Mouse (Mus musculus) R1 (cell line): ENCODE data around the gene Xrcc1.
A peak's percentile ranks its signal among the peaks of the same experiment; 100 is the strongest.
"Not testable (repeated sequence)": the region's sequence is repeated elsewhere in the genome, so short reads cannot be mapped to it uniquely, and the experiment has no call there.

Experiments used
- DNase-seq: peaks from one replicate; pipeline ENCODE4 v3.0.0-alpha.2; 2018; ENCODE audit warnings: low read depth, low spot score

Gene Xrcc1

DNA sequence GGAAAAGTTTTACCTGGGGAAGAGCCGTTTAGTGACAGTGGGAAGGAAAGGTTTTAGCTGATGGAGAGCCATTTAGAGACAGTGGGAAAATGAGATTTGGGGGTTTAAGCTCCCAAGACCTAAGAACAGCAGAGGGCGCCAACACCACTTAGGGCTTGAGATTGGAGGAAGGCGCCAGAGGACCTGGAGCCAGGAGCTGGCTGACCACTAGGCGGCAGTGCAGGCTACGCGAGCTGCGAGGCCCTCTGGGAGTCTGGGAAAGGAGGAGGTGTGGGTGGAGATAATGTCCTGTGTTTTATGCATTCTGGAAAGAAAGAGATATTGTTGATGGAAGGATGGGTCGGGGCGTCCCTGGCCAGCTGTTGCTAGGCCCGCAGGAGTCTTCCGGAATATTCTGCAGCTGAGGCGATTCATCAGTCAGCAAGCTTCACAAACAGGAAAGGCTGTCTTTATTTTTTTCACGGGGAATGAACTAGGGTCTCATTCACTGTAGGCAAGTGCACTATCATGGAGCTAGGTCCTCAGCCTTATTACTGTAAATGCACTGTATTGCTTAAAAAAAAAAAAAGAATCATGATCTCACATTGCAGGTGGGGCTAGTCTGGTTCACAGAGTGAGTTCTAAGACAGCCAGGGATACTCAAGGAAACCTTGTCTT, 55.0 kb downstream of the Xrcc1 start:
- peak; percentile 95 for DNase-seq

DNA sequence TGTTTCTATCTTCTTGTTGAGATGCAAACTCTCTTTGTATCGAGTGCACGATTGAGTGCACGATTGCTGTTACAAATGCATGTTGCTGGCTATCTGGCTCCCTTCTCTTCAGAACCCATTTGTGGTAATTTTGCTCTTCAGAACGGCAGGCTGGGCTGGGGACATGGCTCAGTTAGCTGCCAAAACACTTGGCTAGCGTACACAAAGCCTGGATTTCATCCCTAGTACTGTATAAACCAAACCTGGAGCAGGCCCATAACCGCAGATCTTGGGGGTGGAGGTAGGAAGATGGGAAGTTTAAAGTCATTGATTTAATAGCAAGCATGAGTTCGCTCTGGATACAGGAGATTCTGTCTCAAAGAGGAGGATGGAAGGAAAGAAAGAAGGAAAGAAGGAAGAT, 59.5 kb downstream of the Xrcc1 start:
- no peak for DNase-seq

DNA sequence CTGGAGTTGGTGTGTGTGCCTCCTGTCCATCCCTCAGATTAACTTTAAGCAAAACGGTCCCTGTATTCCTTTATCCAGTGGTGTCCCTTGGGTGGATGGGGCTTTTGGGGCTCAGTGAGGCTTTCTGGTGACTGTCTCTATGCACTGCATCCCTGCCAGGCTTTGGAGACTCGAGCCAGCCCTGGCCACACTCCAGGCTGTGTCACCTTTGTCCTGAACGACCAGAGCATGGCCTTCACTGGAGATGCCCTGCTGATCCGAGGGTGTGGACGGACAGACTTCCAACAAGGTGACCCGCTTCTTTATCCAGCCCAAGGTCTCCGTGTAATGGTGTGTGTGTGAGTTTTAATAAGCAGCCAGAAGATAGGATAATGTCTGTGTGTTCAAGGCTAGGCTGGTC, 60.0 kb downstream of the Xrcc1 start:
- no peak for DNase-seq

DNA sequence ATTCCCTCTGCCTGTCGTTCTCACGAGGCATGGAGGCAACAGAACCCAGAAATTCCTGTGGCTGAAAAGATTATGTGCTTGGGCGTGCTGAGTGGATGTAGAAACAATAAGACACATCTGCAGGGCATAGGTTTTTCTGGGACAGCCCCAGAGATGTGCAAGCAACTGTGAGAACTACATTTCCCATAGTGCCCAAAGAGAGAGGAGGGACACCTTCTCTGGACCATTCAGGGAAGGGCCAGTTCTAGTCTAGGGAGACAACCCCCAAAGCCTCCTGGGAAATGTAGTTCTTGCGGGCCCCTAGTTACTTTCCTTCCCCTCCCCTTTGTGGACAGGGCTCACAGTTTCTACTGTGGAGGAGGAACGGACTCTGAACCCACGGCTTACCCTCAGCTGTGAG, 61.9 kb downstream of the Xrcc1 start:
- peak; percentile 88 for DNase-seq

DNA sequence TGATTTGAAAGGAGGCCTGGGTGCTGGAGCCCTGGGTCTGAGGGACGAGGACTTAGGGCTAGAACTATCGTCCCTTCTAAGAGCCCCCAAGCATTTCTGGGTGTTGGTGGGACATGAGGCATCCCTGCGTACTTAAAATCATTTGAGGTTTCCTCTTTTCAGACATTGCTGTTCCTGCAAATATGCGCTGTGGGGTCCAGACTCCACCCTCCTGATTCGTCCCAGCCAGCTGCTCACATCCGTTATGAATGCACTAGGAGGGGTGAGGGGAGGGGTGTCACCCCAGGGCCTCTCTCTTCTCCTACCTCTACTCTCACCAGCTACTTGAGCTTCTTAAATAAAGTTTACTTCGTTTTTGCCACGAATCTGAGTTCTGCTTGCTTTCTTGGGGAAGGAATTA, 62.5 kb downstream of the Xrcc1 start:
- no peak for DNase-seq

DNA sequence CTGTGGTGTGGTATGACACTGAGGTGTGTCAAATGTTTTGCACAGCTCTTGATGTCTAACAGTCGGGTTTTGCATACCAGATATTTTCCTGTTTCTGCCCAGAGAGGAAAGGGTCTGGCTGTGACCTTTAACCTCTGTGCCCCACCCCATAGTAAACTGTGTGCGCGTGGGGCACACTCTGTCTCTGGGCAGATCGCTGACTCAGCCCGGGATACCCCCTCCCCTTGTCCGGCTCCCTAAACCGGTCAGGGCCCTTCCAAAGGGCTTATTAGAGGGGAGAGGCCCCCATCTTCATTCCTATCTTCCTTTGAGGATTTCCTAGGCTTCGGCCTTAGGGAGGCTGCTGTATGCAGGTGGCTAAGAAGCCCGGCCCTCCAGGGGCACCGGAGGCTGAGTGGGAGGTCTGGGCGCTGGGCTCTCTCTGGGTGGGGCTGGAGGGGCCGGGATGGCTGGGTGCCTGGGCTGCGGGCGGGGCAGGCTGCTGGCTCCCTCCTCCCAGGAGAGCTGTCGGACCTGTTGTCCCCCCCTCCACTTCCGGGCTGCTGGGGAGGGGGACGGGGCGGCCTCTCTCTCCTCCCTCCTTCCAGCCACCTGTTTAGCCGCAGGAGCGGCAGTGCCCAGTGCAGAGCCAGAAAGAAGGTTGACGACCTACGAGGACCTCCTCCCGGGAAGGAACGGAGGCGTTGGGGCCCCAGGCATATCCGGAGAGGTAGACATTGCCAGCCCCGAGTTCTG, 64.2 kb downstream of the Xrcc1 start, which contains the start of gene Phldb3:
Gene Phldb3 (plus strand): TSS at position 620 of the 735 bp plus-strand sequence.
- no peak for DNase-seq

DNA sequence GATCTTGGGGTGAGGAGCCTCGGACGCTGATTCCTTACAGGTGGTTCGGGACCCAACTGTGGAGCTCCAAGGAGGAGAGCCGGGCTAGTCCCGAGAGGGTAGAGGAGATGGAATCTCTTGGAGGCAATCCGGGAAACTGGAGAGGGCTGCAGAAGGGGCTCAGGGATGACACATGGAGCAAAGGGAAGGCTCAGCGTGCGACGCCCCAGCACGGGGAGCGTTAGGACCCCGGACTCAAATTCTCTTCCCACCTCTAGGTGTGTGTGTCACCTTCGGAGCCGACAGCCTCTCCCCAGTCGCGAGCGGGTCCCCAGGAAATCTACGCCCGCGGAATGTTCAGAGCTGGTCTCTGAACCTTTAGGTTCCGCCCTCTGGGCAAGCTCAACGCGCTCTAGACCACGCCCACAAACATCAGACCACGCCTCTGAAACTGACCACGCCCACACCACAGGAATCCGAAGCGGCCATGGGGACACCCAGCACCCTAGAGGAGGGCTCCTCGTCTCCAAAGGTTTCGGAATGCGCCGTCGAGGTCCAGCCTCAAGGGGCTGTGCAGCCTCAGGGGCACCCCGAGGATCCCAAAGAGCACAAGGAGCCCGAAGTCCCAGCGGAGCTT, 64.9 kb downstream of the Xrcc1 start:
- DNase-seq: peak; percentile 80

DNA sequence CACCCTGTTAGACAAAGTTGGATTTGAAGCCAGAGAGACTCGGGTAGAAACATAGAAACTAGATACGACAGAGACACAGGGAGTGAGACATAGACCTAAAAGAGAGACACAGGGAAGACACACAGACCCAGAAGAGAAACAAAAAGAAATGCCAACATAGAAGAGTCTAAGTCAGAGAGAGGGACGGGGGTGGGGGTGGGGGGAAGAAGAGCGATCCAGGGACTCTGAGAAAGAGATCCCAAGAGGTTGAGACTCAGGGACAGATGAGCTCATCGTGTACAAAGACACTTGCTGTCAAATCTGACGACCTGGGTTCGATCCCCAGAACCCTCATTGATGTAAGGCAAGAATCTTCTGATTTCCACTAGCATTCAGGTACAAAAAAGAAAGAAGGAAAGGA, 65.6 kb downstream of the Xrcc1 start:
- DNase-seq: no peak

- DNase-seq: peak; percentile 68
These were observed 66.3 kb downstream of the Xrcc1 start for GRCm38 (mm10) chr7:24612308-24612910.

DNA sequence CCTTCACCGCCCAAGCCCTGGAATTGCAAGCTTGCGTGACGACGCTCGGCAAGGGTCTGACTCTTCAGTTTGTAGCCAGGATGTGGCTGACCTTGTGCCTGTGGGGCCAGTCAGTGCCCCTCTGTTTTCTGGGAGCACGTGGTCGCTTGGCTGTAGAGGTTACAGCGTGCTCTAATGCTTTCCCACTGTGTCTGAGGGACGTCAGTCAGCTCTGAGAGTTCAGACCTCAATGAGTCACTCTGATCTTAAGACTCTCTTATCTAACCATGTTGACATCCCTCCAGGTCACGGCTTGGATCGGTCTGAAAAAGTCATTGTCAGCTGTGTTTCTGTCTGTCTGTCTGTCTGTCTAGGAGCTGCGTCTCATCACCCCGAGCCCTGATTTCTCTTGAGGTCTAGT, 68.7 kb downstream of the Xrcc1 start:
- no peak for DNase-seq

- no peak for DNase-seq
These were observed 71.7 kb downstream of the Xrcc1 start for GRCm38 (mm10) chr7:24617763-24618162.

DNA sequence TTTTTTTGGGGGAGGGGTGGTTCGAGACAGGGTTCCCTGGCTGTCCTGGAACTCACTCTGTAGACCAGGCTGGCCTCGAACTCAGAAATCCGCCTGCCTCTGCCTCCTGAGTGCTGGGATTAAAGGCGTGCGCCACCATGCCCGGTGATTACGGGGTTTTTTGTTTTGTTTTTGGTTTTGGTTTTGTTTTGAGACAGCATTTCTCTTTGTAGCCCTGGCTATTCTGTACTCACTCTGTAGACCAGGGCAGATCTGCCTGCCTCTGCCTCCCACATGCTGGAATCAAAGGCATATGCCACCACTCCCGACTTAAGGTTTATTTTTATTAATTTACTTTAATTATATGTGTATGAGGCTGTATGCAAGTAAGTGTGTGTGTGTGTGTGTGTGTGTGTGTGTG, 72.3 kb downstream of the Xrcc1 start:
- DNase-seq: not testable (repeated sequence)

DNA sequence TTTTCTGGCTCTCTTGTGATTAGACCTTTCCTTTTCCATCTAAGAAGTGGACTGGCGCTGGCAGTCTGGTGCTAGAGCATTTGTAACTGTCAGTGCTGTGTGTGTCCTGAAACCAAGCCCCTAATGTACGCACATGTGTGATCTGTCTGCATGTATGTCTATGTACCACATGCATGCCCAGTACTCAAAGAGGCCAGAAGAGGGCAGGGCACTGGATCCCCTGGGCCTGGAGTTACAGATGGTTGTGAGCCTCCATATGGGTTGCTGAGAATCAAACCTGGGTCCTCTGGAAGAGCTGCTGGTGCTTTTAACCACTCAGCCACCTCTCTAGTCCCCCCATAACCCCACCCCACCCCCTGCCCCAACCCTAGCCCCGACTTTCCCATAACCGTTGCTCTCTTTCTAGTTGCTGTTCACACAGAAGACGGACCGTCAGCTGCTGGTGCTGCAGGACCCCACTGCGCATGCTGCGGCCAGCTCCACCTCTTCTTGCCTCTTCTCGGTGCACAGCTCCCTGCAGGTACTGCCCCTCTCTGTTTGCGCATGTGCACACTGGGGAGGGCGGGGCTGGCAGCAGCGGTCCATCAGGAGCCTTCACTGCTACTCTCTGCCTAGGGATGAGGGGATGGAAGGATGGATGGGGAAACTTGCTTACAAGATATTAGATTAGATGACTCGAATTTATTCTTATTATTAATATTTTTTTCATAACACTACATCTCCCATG, 73.7 kb downstream of the Xrcc1 start:
- peak; percentile 93 for DNase-seq

GRCm38 (mm10) chr7:24621193-24621592, 75.1 kb downstream of the Xrcc1 start:
- peak; percentile 69 for DNase-seq

DNA sequence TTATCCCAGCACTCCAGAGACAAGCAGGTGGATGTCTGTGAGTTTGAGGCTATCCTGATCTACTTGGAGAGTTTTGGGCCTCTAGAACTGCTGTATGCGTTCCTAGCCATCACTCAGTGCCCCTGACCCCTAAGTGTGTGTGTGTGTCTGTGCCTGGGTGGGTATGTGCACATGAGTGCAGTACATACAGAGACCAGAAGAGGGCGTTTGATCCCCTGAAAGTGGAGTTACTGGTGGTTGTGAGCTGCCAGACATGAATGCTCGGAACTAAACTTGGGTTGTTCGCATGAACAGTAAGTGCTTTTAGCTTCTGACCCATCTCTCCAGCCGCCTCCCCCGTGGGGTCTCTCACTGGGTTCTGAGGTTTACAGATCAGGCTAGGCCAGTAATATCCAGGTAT, 76.9 kb downstream of the Xrcc1 start:
- DNase-seq: peak; percentile 56
